Mouse (Mus musculus) cerebellum, adult (tissue): ENCODE results near the gene Tbc1d5.

Experiments
- ATAC-seq: cut with Nextera tagmentation; 2 replicates; pipeline ENCODE4 v1.9.2; 2017; ENCODE audit warnings: mild to moderate bottlenecking, moderate library complexity, mixed read lengths; ENCODE audit not compliant: insufficient number of reproducible peaks, low FRiP score, low TSS enrichment

The Tbc1d5 gene

GRCm38 (mm10) chr17:51179195-51179953 is at the start of gene Tbc1d5:
Tbc1d5 (minus strand) TSS chr17:51179352.
- ATAC-seq: peak; percentile 80

DNA sequence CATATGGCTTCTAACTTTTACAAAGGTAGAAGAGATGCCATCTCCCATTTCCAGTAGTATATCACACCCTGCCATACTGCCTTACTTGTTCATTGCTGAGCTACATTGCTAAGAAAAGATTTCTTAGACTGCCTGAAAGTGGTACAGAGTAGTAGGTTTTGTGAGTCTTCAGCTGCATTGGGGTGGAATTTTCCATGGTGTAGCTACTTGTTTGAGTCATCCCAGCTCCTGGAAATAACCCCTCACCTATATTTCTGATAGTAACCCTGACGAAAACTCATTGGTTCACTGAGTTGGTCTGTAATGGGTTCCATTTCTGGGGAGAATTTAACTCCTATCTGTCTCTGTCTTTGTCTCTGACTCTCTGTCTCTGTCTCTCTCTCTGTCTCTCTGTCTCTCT is 46.9 kb upstream of the Tbc1d5 start:
- no peak for ATAC-seq

DNA sequence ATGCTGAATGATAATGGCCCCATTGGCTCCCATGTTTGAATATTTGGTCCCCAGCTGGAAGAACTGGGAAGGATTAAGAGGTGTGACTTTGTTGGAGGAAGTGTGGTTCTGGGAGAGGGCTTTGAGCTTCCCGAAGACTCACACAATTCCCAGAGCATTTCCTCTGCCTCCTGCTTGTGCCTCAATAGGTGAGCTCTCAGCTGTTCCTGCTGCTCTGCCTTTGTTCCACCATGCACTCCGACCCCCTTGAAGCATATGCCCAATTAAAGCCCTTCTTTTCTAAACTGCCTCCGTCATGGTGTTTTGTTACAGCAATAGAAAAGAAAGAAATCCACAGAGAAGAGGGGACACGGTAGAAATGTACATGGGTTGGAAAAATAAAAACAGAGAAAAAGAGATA is 44.0 kb upstream of the Tbc1d5 start:
- ATAC-seq: no peak

DNA sequence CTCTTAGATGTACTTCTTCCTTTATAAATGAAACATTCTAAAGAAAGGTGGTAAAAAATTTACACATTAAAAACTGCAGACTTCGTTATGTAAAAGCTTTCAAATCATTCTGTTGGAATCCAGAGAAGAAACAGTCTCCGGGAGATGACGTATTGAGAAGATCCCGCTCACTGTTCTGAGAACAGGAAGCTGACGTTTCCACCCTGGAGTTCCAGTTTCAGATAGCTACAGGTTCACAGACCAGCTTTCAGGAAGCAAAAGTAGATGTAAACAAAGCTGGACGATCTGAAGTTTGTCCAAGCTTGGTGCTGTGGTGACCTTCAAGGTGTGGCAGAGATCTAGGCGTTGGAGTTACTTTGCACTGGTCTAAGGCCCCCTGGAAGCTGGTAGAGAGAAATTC is 41.9 kb upstream of the Tbc1d5 start:
- no peak for ATAC-seq

- no peak for ATAC-seq
These were observed 40.7 kb upstream of the Tbc1d5 start for GRCm38 (mm10) chr17:51219897-51220296.

DNA sequence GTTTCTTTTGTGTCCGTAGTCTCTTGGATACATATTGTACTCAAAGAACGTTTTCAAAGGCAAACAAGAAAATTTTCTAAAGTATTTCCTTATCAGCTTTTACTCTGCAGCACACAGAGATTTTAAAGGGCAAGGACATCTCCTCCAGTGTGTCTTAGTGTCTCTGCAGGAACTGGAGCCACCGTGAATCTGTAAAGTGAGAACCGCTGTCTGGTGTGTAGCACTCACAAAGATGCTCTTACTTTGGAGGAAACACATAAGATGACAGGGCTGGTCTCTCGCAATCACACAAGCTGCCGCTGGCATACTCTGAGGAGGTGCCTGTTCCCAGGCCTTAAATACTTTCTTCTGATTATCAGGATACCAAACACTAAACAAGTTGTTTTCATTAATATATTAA is 37.3 kb upstream of the Tbc1d5 start:
- ATAC-seq: no peak

DNA sequence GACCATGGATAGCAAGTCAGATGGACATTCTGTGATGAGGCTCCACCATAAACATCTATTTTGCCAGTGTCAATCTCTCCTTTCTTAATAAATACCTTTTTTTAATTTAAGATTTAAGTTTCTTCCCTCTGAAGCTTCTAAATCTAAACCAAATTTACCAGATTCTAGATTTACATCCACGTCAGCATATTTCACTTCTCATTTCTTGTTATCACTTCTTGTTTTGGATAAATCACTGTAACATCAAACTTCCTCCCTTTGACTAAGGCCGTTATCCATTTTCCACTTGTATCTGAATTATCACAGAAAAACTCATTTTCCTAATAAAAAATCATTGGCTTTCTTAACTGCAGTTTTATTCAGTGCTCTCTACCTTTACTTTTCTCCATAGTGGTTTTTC is 30.4 kb upstream of the Tbc1d5 start:
- no peak for ATAC-seq

- no peak for ATAC-seq
These were observed 25.5 kb upstream of the Tbc1d5 start for GRCm38 (mm10) chr17:51204643-51205042.

DNA sequence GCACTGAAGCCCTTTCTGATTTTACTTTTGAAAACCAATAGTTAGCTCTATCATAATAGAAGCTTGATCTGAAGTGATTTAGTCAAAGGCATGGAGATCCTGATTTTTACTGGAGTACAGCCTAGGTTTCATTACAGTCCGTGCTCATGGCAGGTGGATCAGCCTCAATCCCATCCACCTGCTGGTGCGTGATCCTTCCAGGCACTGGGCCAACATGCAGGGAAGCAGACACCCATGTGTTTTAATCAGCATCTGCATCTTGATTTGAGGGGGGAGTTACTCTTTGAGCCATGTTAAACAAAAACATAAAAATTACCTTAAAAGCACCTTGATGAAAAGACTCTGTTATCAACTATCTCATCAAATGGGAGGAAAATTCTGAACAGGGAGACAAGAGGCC is 16.4 kb upstream of the Tbc1d5 start:
- ATAC-seq: no peak

- no peak for ATAC-seq
These were observed 15.6 kb upstream of the Tbc1d5 start for GRCm38 (mm10) chr17:51194787-51195186.

DNA sequence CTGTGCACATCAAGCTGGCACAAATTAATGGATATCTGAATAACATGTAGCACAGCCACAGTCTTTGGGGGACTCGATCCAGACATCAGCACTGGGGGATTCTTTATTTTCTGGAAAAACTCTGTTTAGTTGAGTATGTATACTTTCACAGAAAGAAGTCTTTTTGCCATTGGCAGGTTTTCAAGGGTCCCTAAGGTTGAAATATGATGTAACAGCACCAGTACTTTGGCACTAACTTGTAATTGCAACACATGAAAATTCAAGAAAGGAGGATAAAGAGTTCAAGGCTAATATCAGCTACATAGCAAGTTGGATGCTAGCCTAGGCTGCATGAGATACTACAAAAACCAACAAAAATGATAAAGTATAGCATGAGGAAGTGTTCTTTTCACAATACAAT is 12.2 kb upstream of the Tbc1d5 start:
- no peak for ATAC-seq

GRCm38 (mm10) chr17:51182715-51183114 is 3.6 kb upstream of the Tbc1d5 start:
- ATAC-seq: no peak

- peak; percentile 71 for ATAC-seq
These were observed 509 bp downstream of the Tbc1d5 start for GRCm38 (mm10) chr17:51178491-51179194.

GRCm38 (mm10) chr17:51177923-51178322 is 1.2 kb downstream of the Tbc1d5 start:
- ATAC-seq: no peak

DNA sequence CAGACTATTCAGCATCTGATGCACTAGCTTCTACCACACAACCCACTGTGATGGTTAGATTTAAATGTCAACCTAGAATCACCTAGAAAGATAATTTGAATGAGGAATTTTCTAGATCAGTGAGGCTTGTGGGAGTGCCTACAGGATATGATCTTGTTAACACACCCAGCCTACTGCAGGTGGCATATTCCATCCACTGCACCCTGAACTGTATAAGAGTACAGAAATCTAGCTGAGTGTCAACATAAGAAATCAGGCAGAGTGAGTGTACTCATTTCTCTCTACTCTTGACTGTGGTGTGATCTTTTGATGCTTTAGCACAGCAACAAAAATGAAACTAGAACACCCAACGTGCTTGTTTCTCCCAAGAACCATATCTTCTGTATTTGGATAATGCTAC is 6.8 kb downstream of the Tbc1d5 start:
- no peak for ATAC-seq

DNA sequence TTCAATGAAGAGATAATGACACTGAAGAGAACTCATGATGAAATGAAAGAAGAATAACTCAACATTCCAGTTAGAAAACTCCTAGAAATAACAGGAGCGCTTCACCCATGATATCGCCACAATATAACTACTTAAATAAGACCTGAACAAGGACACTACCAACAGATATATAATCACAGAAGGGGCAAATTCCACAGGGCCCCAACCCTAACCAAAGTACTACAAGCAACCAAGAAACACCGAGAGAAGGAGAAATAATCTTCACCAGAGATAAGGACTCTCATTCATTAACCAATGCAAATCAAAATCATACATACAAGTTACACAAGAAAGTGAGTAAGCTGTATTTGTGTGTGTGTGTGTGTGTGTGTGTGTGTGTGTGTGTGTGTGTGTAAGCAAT is 7.6 kb downstream of the Tbc1d5 start:
- ATAC-seq: no peak

GRCm38 (mm10) chr17:51169911-51170310 is 9.2 kb downstream of the Tbc1d5 start:
- ATAC-seq: no peak

DNA sequence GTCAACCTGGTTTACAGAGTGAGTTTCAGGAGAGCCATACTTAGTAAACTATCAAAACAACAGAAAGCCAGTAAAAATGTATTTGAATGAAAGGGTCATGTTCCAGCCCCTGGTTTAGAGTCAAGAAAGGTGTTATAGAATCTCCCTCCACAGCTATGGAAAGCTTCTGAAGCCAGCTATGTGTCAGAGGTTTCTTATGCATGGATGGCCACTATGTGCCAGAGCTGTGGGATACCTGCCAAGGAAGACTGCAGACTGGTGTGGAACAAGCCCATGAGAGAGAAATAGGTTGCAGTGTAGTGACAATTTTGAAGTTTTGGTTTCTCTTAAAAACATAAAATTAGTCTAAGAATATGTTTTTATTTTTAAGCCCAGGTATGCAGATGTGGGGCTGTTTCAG is 16.8 kb downstream of the Tbc1d5 start:
- no peak for ATAC-seq

GRCm38 (mm10) chr17:51159261-51159660 is 19.9 kb downstream of the Tbc1d5 start:
- ATAC-seq: peak; percentile 79

GRCm38 (mm10) chr17:51150999-51151398 is 28.2 kb downstream of the Tbc1d5 start:
- no peak for ATAC-seq

GRCm38 (mm10) chr17:51144983-51145382 is 34.2 kb downstream of the Tbc1d5 start:
- no peak for ATAC-seq

DNA sequence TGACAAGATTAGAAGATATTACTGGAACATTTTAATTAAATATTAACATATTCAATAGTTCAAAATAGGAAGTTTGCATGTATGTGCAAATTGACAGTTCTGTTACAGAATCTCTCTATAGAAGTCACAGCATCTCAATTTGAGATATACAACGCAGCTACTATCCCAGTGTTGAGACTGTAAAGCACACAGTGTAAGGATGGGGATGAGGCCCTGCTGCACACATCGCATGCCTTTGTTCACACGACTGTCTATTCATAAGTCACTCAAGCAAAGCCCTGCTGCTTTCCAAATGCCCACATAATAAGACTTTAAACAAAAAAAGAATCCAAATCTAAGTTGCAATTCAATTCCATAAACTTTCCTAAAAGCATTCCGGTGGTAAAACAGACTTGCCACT is 37.1 kb downstream of the Tbc1d5 start:
- no peak for ATAC-seq
